Mouse (Mus musculus): ENCODE measurements around the gene Mmp11. TPM values are rescaled to one million over a fixed set of nuclear protein-coding genes. Genes with fewer than 3 reads are reported as not detected.
"Not testable (repeated sequence)": the region's sequence is repeated elsewhere in the genome, so short reads cannot be mapped to it uniquely, and the experiment has no call there.

Gene Mmp11
- polyA plus RNA-seq, 1 experiment from 2014 or later, result 2.7 TPM

- ATAC-seq (ENCODE audit: low read depth), result no peak
- Histone ChIP-seq H3K9me3 (replicated peaks; ENCODE audit: control insufficient read depth, low read length) (no peaks in the 10 kb centered on the region), H3K36me3 (ENCODE audit: control insufficient read depth, insufficient read depth) (peaks cover 19% of the 10 kb centered on the region)
Observed at GRCm38 (mm10) chr10:75894601-75895000, 41.7 kb downstream of the Mmp11 start.

GRCm38 (mm10) chr10:75893089-75893750, 43.1 kb downstream of the Mmp11 start, which contains the start of gene Derl3:
Gene Derl3 (plus strand): TSS chr10:75893413.
- Histone ChIP-seq H3K27ac (ENCODE audit: low read length) (no peak within 1 kb of the TSS), H3K27me3 (ENCODE audit: control insufficient read depth, insufficient read depth, low read depth, low read length) (no peaks in the 10 kb centered on the region), H3K4me1 (ENCODE audit: control insufficient read depth, low read depth, low read length) (peaks cover 13% of the 10 kb centered on the region), H3K36me3 (ENCODE audit: control insufficient read depth, insufficient read depth) (peaks cover 19% of the 10 kb centered on the region), H3K4me3 (ENCODE audit: low read depth, low read length) (peak within 1 kb of the TSS; percentile 51), H3K9me3 (replicated peaks; ENCODE audit: control insufficient read depth, low read length) (no peaks in the 10 kb centered on the region), H3K9ac (ENCODE audit: low read depth, low read length) (peak within 1 kb of the TSS; percentile 22; the same call in 1 of the 2 replicates), H3K4me2 (ENCODE audit: low read depth, low read length) (peak within 1 kb of the TSS; percentile 75)
- 1% methylated on average over 51 of the region's 51 CpGs for WGBS (ENCODE audit: insufficient replicate concordance)
- ATAC-seq (ENCODE audit: low read depth), result peak; percentile 100

More at GRCm38 (mm10) chr10:75894601-75895000, 41.7 kb downstream of the Mmp11 start:
- Histone ChIP-seq H3K4me1 (ENCODE audit: control insufficient read depth, low read depth, low read length) (peaks cover 13% of the 10 kb centered on the region), H3K9ac (ENCODE audit: low read depth, low read length) (no peak overlapping the region), H3K4me2 (ENCODE audit: low read depth, low read length) (no peak overlapping the region), H3K27ac (ENCODE audit: low read length) (no peak overlapping the region), H3K27me3 (ENCODE audit: control insufficient read depth, insufficient read depth, low read depth, low read length) (no peaks in the 10 kb centered on the region), H3K4me3 (ENCODE audit: low read depth, low read length) (no peak overlapping the region)
- WGBS (ENCODE audit: insufficient replicate concordance), result 73% methylated on average over 6 of the region's 6 CpGs

GRCm38 (mm10) chr10:75889406-75890153, 46.7 kb downstream of the Mmp11 start:
- Histone ChIP-seq H3K4me3 (ENCODE audit: low read depth, low read length) (no peak overlapping the region), H3K27me3 (ENCODE audit: control insufficient read depth, insufficient read depth, low read depth, low read length) (no peaks in the 10 kb centered on the region), H3K36me3 (ENCODE audit: control insufficient read depth, insufficient read depth) (no peaks in the 10 kb centered on the region; the same call in 1 of the 2 replicates), H3K4me1 (ENCODE audit: control insufficient read depth, low read depth, low read length) (peaks cover 13% of the 10 kb centered on the region), H3K27ac (ENCODE audit: low read length) (no peak overlapping the region), H3K4me2 (ENCODE audit: low read depth, low read length) (no peak overlapping the region), H3K9me3 (replicated peaks; ENCODE audit: control insufficient read depth, low read length) (no peaks in the 10 kb centered on the region), H3K9ac (ENCODE audit: low read depth, low read length) (no peak overlapping the region)
- ATAC-seq (ENCODE audit: low read depth), result no peak
- WGBS (ENCODE audit: insufficient replicate concordance), result 51% methylated on average over 8 of the region's 8 CpGs

- not testable (repeated sequence) for H3K27ac ChIP-seq (ENCODE audit: low read length); H3K9ac ChIP-seq (ENCODE audit: low read depth, low read length); H3K4me2 ChIP-seq (ENCODE audit: low read depth, low read length); H3K4me3 ChIP-seq (ENCODE audit: low read depth, low read length); H3K9me3 ChIP-seq (replicated peaks; ENCODE audit: control insufficient read depth, low read length); H3K4me1 ChIP-seq (ENCODE audit: control insufficient read depth, low read depth, low read length); H3K27me3 ChIP-seq (ENCODE audit: control insufficient read depth, insufficient read depth, low read depth, low read length); H3K36me3 ChIP-seq (ENCODE audit: control insufficient read depth, insufficient read depth); ATAC-seq (ENCODE audit: low read depth)
- WGBS (ENCODE audit: insufficient replicate concordance), result 62% methylated on average over 5 of the region's 5 CpGs
Observed at GRCm38 (mm10) chr10:75887504-75887903, 48.8 kb downstream of the Mmp11 start.

GRCm38 (mm10) chr10:75884742-75885141, 51.6 kb downstream of the Mmp11 start:
- H3K27me3 ChIP-seq (ENCODE audit: control insufficient read depth, insufficient read depth, low read depth, low read length), result peaks cover 12% of the 10 kb centered on the region
- H3K4me1 ChIP-seq (ENCODE audit: control insufficient read depth, low read depth, low read length), result no peaks in the 10 kb centered on the region
- ATAC-seq (ENCODE audit: low read depth), result no peak
- no peaks in the 10 kb centered on the region for H3K36me3 ChIP-seq (ENCODE audit: control insufficient read depth, insufficient read depth)
- 72% methylated on average over 8 of the region's 8 CpGs for WGBS (ENCODE audit: insufficient replicate concordance)
- no peak overlapping the region for H3K9ac ChIP-seq (ENCODE audit: low read depth, low read length)
- H3K9me3 ChIP-seq (replicated peaks; ENCODE audit: control insufficient read depth, low read length), result no peaks in the 10 kb centered on the region
- no peak overlapping the region for H3K4me3 ChIP-seq (ENCODE audit: low read depth, low read length)
- H3K4me2 ChIP-seq (ENCODE audit: low read depth, low read length), result no peak overlapping the region
- no peak overlapping the region for H3K27ac ChIP-seq (ENCODE audit: low read length)

DNA sequence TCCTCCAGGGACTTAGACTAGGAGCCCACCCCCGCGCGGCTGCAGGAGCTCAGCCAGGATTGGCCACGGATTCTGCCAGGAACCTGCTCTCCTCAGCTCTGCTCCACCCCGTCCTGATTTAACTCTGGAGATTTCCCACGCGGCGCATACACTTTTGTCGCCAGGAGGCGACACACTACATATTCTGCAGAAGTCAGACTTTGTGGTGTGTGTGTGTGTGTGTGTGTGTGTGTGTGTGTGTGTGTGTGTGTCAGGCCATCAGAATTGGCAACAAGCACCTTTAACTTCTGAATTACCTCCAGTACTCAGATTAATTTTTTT, 53.1 kb downstream of the Mmp11 start:
- Histone ChIP-seq H3K27me3 (ENCODE audit: control insufficient read depth, insufficient read depth, low read depth, low read length) (peaks cover 12% of the 10 kb centered on the region), H3K4me2 (ENCODE audit: low read depth, low read length) (peak overlapping the region; percentile 26; the same call in 1 of the 2 replicates), H3K27ac (ENCODE audit: low read length) (peak overlapping the region; percentile 83), H3K4me1 (ENCODE audit: control insufficient read depth, low read depth, low read length) (no peaks in the 10 kb centered on the region), H3K36me3 (ENCODE audit: control insufficient read depth, insufficient read depth) (no peaks in the 10 kb centered on the region), H3K9me3 (replicated peaks; ENCODE audit: control insufficient read depth, low read length) (no peaks in the 10 kb centered on the region), H3K9ac (ENCODE audit: low read depth, low read length) (peak overlapping the region; percentile 1; the same call in 1 of the 2 replicates), H3K4me3 (ENCODE audit: low read depth, low read length) (no peak overlapping the region)
- peak; percentile 65 for ATAC-seq (ENCODE audit: low read depth)
- 1% methylated on average over 10 of the region's 10 CpGs for WGBS (ENCODE audit: insufficient replicate concordance)

- Histone ChIP-seq H3K36me3 (ENCODE audit: control insufficient read depth, insufficient read depth) (no peaks in the 10 kb centered on the region), H3K9me3 (replicated peaks; ENCODE audit: control insufficient read depth, low read length) (no peaks in the 10 kb centered on the region), H3K27me3 (ENCODE audit: control insufficient read depth, insufficient read depth, low read depth, low read length) (peaks cover 12% of the 10 kb centered on the region), H3K9ac (ENCODE audit: low read depth, low read length) (peak overlapping the region; percentile 1; the same call in 1 of the 2 replicates), H3K4me2 (ENCODE audit: low read depth, low read length) (peak overlapping the region; percentile 26; the same call in 1 of the 2 replicates), H3K4me3 (ENCODE audit: low read depth, low read length) (0 out of 2 replicates have a peak overlapping the region, but pooled peaks have one; percentile 11), H3K27ac (ENCODE audit: low read length) (peak overlapping the region; percentile 83), H3K4me1 (ENCODE audit: control insufficient read depth, low read depth, low read length) (no peaks in the 10 kb centered on the region)
- ATAC-seq (ENCODE audit: low read depth), result peak; percentile 70
- WGBS (ENCODE audit: insufficient replicate concordance), result 19% methylated on average over 15 of the region's 15 CpGs
Observed at GRCm38 (mm10) chr10:75882433-75883231, 53.7 kb downstream of the Mmp11 start.

GRCm38 (mm10) chr10:75881578-75882432, 54.5 kb downstream of the Mmp11 start:
- H3K4me3 ChIP-seq (ENCODE audit: low read depth, low read length), result 0 out of 2 replicates have a peak overlapping the region, but pooled peaks have one; percentile 11
- peak; percentile 80 for ATAC-seq (ENCODE audit: low read depth)
- H3K27ac ChIP-seq (ENCODE audit: low read length), result peak overlapping the region; percentile 83
- no peaks in the 10 kb centered on the region for H3K36me3 ChIP-seq (ENCODE audit: control insufficient read depth, insufficient read depth)
- H3K9me3 ChIP-seq (replicated peaks; ENCODE audit: control insufficient read depth, low read length), result no peaks in the 10 kb centered on the region
- 0 out of 2 replicates have a peak overlapping the region, but pooled peaks have one; percentile 13 for H3K4me2 ChIP-seq (ENCODE audit: low read depth, low read length)
- H3K27me3 ChIP-seq (ENCODE audit: control insufficient read depth, insufficient read depth, low read depth, low read length), result peaks cover 12% of the 10 kb centered on the region
- 26% methylated on average over 20 of the region's 20 CpGs for WGBS (ENCODE audit: insufficient replicate concordance)
- no peaks in the 10 kb centered on the region for H3K4me1 ChIP-seq (ENCODE audit: control insufficient read depth, low read depth, low read length)
- no peak overlapping the region for H3K9ac ChIP-seq (ENCODE audit: low read depth, low read length)

All from liver, embryonic 16.5 days (tissue).